11 mouse cellular contexts compared by ENCODE assay signal in genomic region chr11:89209072-89209471, GRCm38 (mm10).
DNase-seq lines count a peak whose midpoint lies in the region; ATAC-seq and TF ChIP-seq lines count a peak whose summit lies in the region.
"Had no signal": no experiment of that assay in that cellular context is flagged by ENCODE, and none has a peak within 500 bp of the region (broad histone marks: within the 10 kb centered on the region; RNA-seq: fewer than 3 reads in every experiment).

No protein-coding gene starts in this region.

- no peak overlapping the region for H3K27ac ChIP-seq in intestine, postnatal 0 days (ENCODE audit: low read depth, low read length)
- no peak overlapping the region for H3K27ac ChIP-seq in intestine, embryonic 16.5 days (ENCODE audit: low read length)
- no peak overlapping the region for H3K27ac ChIP-seq in midbrain, embryonic 13.5 days
- H3K27ac ChIP-seq in midbrain, embryonic 15.5 days: no peak overlapping the region
- no peak overlapping the region for H3K27ac ChIP-seq in embryonic facial prominence, embryonic 11.5 days (replicated peaks; ENCODE audit: low read depth, low read length)
- H3K27ac ChIP-seq in limb, embryonic 12.5 days: no peak overlapping the region
- H3K27ac ChIP-seq: liver, embryonic 15.5 days had no signal

- H3K27me3 ChIP-seq in intestine, postnatal 0 days (replicated peaks; ENCODE audit: control insufficient read depth, insufficient read depth, low read length): no peaks in the 10 kb centered on the region
- no peaks in the 10 kb centered on the region for H3K27me3 ChIP-seq in intestine, embryonic 16.5 days (replicated peaks; ENCODE audit: control insufficient read depth, insufficient read depth, low read length)
- no peaks in the 10 kb centered on the region for H3K27me3 ChIP-seq in midbrain, embryonic 13.5 days
- H3K27me3 ChIP-seq in midbrain, embryonic 15.5 days (replicated peaks): no peaks in the 10 kb centered on the region
- H3K27me3 ChIP-seq in embryonic facial prominence, embryonic 11.5 days (ENCODE audit: control insufficient read depth, insufficient read depth, low read length): no peaks in the 10 kb centered on the region
- no peaks in the 10 kb centered on the region; the same call in 1 of the 2 replicates for H3K27me3 ChIP-seq in limb, embryonic 12.5 days
- H3K27me3 ChIP-seq: liver, embryonic 15.5 days had no signal

- H3K4me1 ChIP-seq in intestine, postnatal 0 days (replicated peaks; ENCODE audit: control insufficient read depth, insufficient read depth, low read length): no peaks in the 10 kb centered on the region
- H3K4me1 ChIP-seq in intestine, embryonic 16.5 days (ENCODE audit: control insufficient read depth, insufficient read depth, low read length): peaks cover 4% of the 10 kb centered on the region; the same call in 1 of the 2 replicates
- peaks cover 14% of the 10 kb centered on the region for H3K4me1 ChIP-seq in midbrain, embryonic 13.5 days (replicated peaks)
- peaks cover 10% of the 10 kb centered on the region for H3K4me1 ChIP-seq in midbrain, embryonic 15.5 days
- no peaks in the 10 kb centered on the region for H3K4me1 ChIP-seq in embryonic facial prominence, embryonic 11.5 days (ENCODE audit: control insufficient read depth, insufficient read depth, low read length)
- peaks cover 12% of the 10 kb centered on the region for H3K4me1 ChIP-seq in limb, embryonic 12.5 days (replicated peaks)
- H3K4me1 ChIP-seq: liver, embryonic 15.5 days had no signal

- no peaks in the 10 kb centered on the region for H3K36me3 ChIP-seq in intestine, postnatal 0 days (ENCODE audit: control insufficient read depth, insufficient read depth)
- H3K36me3 ChIP-seq in intestine, embryonic 16.5 days (ENCODE audit: control insufficient read depth, insufficient read depth, low read length): no peaks in the 10 kb centered on the region
- no peaks in the 10 kb centered on the region for H3K36me3 ChIP-seq in midbrain, embryonic 13.5 days
- H3K36me3 ChIP-seq in midbrain, embryonic 15.5 days (replicated peaks): no peaks in the 10 kb centered on the region
- H3K36me3 ChIP-seq in embryonic facial prominence, embryonic 11.5 days (replicated peaks; ENCODE audit: control insufficient read depth, insufficient read depth, low read depth, low read length): no peaks in the 10 kb centered on the region
- no peaks in the 10 kb centered on the region for H3K36me3 ChIP-seq in limb, embryonic 12.5 days
- H3K36me3 ChIP-seq: liver, embryonic 15.5 days had no signal

- H3K9me3 ChIP-seq in intestine, postnatal 0 days (ENCODE audit: control insufficient read depth): no peaks in the 10 kb centered on the region
- no peaks in the 10 kb centered on the region for H3K9me3 ChIP-seq in intestine, embryonic 16.5 days (ENCODE audit: control insufficient read depth, low read length)
- H3K9me3 ChIP-seq in midbrain, embryonic 13.5 days: no peaks in the 10 kb centered on the region
- H3K9me3 ChIP-seq in midbrain, embryonic 15.5 days: no peaks in the 10 kb centered on the region
- H3K9me3 ChIP-seq in embryonic facial prominence, embryonic 11.5 days (replicated peaks; ENCODE audit: control insufficient read depth, low read length): no peaks in the 10 kb centered on the region
- H3K9me3 ChIP-seq in limb, embryonic 12.5 days: no peaks in the 10 kb centered on the region
- H3K9me3 ChIP-seq: liver, embryonic 15.5 days had no signal

- TF ChIP-seq CTCF in intestine, postnatal 0 days (IDR thresholded peaks at IDR 0.05; ENCODE audit: low read depth): peak; percentile 46

- ATAC-seq in intestine, postnatal 0 days: no peak
- no peak for ATAC-seq in intestine, embryonic 16.5 days
- peak; percentile 62; the same call in 1 of the 2 replicates for ATAC-seq in midbrain, embryonic 13.5 days
- ATAC-seq in midbrain, embryonic 15.5 days (replicated peaks): no peak
- ATAC-seq in embryonic facial prominence, embryonic 11.5 days (replicated peaks; ENCODE audit: insufficient number of reproducible peaks, low FRiP score, low TSS enrichment, low read depth): peak; percentile 61; the same call in 1 of the 2 replicates
- ATAC-seq in limb, embryonic 12.5 days (ENCODE audit: insufficient number of reproducible peaks, insufficient read depth, low FRiP score, low TSS enrichment, low read depth): peak; percentile 71; the same call in 1 of the 2 replicates
- ATAC-seq: CD4-positive, CD25-positive, alpha-beta regulatory T cell, adult 4 months had no signal

- H3K4me3 ChIP-seq in intestine, postnatal 0 days (ENCODE audit: low read depth, low read length): no peak overlapping the region
- no peak overlapping the region for H3K4me3 ChIP-seq in intestine, embryonic 16.5 days (ENCODE audit: low read length)
- no peak overlapping the region for H3K4me3 ChIP-seq in midbrain, embryonic 13.5 days (replicated peaks)
- H3K4me3 ChIP-seq in midbrain, embryonic 15.5 days: no peak overlapping the region
- no peak overlapping the region for H3K4me3 ChIP-seq in embryonic facial prominence, embryonic 11.5 days (ENCODE audit: low read depth, low read length)
- H3K4me3 ChIP-seq in limb, embryonic 12.5 days (replicated peaks): no peak overlapping the region
- H3K4me3 ChIP-seq: liver, embryonic 15.5 days had no signal

- no peak overlapping the region for H3K9ac ChIP-seq in intestine, postnatal 0 days (ENCODE audit: low read depth, low read length)
- H3K9ac ChIP-seq in intestine, embryonic 16.5 days (ENCODE audit: low read depth, low read length): no peak overlapping the region
- no peak overlapping the region for H3K9ac ChIP-seq in midbrain, embryonic 13.5 days (replicated peaks)
- no peak overlapping the region for H3K9ac ChIP-seq in midbrain, embryonic 15.5 days
- H3K9ac ChIP-seq in embryonic facial prominence, embryonic 11.5 days (replicated peaks; ENCODE audit: low read length): no peak overlapping the region
- no peak overlapping the region for H3K9ac ChIP-seq in limb, embryonic 12.5 days (replicated peaks)
- H3K9ac ChIP-seq: liver, embryonic 15.5 days had no signal

- 50% methylated on average over 6 of the region's 6 CpGs for WGBS in intestine, postnatal 0 days
- 46% methylated on average over 6 of the region's 6 CpGs for WGBS in intestine, embryonic 16.5 days
- WGBS in midbrain, embryonic 13.5 days: 37% methylated on average over 6 of the region's 6 CpGs
- WGBS in midbrain, embryonic 15.5 days: 47% methylated on average over 6 of the region's 6 CpGs
- WGBS in embryonic facial prominence, embryonic 11.5 days: 38% methylated on average over 6 of the region's 6 CpGs
- 28% methylated on average over 5 of the region's 6 CpGs for WGBS in limb, embryonic 12.5 days

- DNase-seq in embryonic facial prominence, embryonic 11.5 days (ENCODE audit: low spot score): peak; percentile 54
- DNase-seq in cerebellum, adult 9-11 months: no peak
- no peak for DNase-seq in urinary bladder, adult 2 months (ENCODE audit: low spot score)
- DNase-seq: thymus, adult 18-20 months had no signal

- H3K4me2 ChIP-seq in intestine, postnatal 0 days (replicated peaks; ENCODE audit: low read depth): no peak overlapping the region
- H3K4me2 ChIP-seq in intestine, embryonic 16.5 days (ENCODE audit: low read depth, low read length): no peak overlapping the region
- no peak overlapping the region for H3K4me2 ChIP-seq in midbrain, embryonic 13.5 days (replicated peaks)
- no peak overlapping the region for H3K4me2 ChIP-seq in midbrain, embryonic 15.5 days
- H3K4me2 ChIP-seq in embryonic facial prominence, embryonic 11.5 days (ENCODE audit: low read depth, low read length): no peak overlapping the region
- peak overlapping the region; percentile 31; the same call in 1 of the 2 replicates for H3K4me2 ChIP-seq in limb, embryonic 12.5 days
- H3K4me2 ChIP-seq: liver, embryonic 15.5 days had no signal

Comparison
In these comparisons a context has a peak if more than half of its experiments do, and no peak if none do; other contexts are left out.
1. ATAC-seq: peak in midbrain, embryonic 13.5 days (single experiment), embryonic facial prominence, embryonic 11.5 days (single experiment) and limb, embryonic 12.5 days (single experiment); none in intestine, postnatal 0 days (single experiment), intestine, embryonic 16.5 days (single experiment) and midbrain, embryonic 15.5 days (single experiment).